Mouse (Mus musculus): ENCODE data around the gene Gpr27.

Gene Gpr27

GRCm38 (mm10) chr6:99692206-99692915 lies at the start of gene Gpr27:
Gpr27 (plus strand) TSS chr6:99692679.
- DNase-seq (ENCODE audit: low spot score in 2 of 2) = peak in 1 of 2 experiments; percentile 28

- DNase-seq (ENCODE audit: low spot score in 2 of 2) = peak in 1 of 2 experiments; percentile 59
Observed at GRCm38 (mm10) chr6:99643439-99644199, 48.9 kb upstream of the Gpr27 start.

GRCm38 (mm10) chr6:99644386-99644785 lies 48.1 kb upstream of the Gpr27 start:
- DNase-seq (ENCODE audit: low spot score in 2 of 2) = no peak

- DNase-seq (ENCODE audit: low spot score in 2 of 2) = no peak
Observed at GRCm38 (mm10) chr6:99644876-99645275, 47.6 kb upstream of the Gpr27 start.

GRCm38 (mm10) chr6:99646344-99646743 lies 46.1 kb upstream of the Gpr27 start:
- no peak for DNase-seq (ENCODE audit: low spot score in 2 of 2)

- no peak for DNase-seq (ENCODE audit: low spot score in 2 of 2)
Observed at GRCm38 (mm10) chr6:99649307-99649706, 43.2 kb upstream of the Gpr27 start.

- DNase-seq (ENCODE audit: low spot score in 2 of 2) = no peak
Observed at GRCm38 (mm10) chr6:99652341-99652740, 40.1 kb upstream of the Gpr27 start.

- no peak for DNase-seq (ENCODE audit: low spot score in 2 of 2)
Observed at GRCm38 (mm10) chr6:99654343-99654742, 38.1 kb upstream of the Gpr27 start.

GRCm38 (mm10) chr6:99655488-99655887 lies 37.0 kb upstream of the Gpr27 start:
- DNase-seq (ENCODE audit: low spot score in 2 of 2) = no peak

- DNase-seq (ENCODE audit: low spot score in 2 of 2) = no peak
Observed at GRCm38 (mm10) chr6:99656088-99656487, 36.4 kb upstream of the Gpr27 start.

GRCm38 (mm10) chr6:99658586-99658985 lies 33.9 kb upstream of the Gpr27 start:
- no peak for DNase-seq (ENCODE audit: low spot score in 2 of 2)

- no peak for DNase-seq (ENCODE audit: low spot score in 2 of 2)
Observed at GRCm38 (mm10) chr6:99660443-99660842, 32.0 kb upstream of the Gpr27 start.

GRCm38 (mm10) chr6:99663232-99663631 lies 29.2 kb upstream of the Gpr27 start:
- DNase-seq (ENCODE audit: low spot score in 2 of 2) = no peak

GRCm38 (mm10) chr6:99665457-99666317 lies 26.8 kb upstream of the Gpr27 start:
- DNase-seq (ENCODE audit: low spot score in 2 of 2) = no peak

GRCm38 (mm10) chr6:99666318-99667171 lies 25.9 kb upstream of the Gpr27 start, which contains the start of the genes Eif4e3 and Gm20696:
Eif4e3 (minus strand) TSS chr6:99666771.
Gm20696 (minus strand) TSS chr6:99666797.
- peak; percentile 25 to 51 for DNase-seq (ENCODE audit: low spot score in 2 of 2)

- DNase-seq (ENCODE audit: low spot score in 2 of 2) = no peak
Observed at GRCm38 (mm10) chr6:99667290-99667689, 25.2 kb upstream of the Gpr27 start.

- no peak for DNase-seq (ENCODE audit: low spot score in 2 of 2)
Observed at GRCm38 (mm10) chr6:99669481-99670325, 22.8 kb upstream of the Gpr27 start.

- DNase-seq (ENCODE audit: low spot score in 2 of 2) = no peak
Observed at GRCm38 (mm10) chr6:99670481-99671119, 21.9 kb upstream of the Gpr27 start.

- DNase-seq (ENCODE audit: low spot score in 2 of 2) = no peak
Observed at GRCm38 (mm10) chr6:99671768-99672167, 20.7 kb upstream of the Gpr27 start.

GRCm38 (mm10) chr6:99674482-99674881 lies 18.0 kb upstream of the Gpr27 start:
- no peak for DNase-seq (ENCODE audit: low spot score in 2 of 2)
